Mouse (Mus musculus): ENCODE data around the gene Siah2.

DNA sequence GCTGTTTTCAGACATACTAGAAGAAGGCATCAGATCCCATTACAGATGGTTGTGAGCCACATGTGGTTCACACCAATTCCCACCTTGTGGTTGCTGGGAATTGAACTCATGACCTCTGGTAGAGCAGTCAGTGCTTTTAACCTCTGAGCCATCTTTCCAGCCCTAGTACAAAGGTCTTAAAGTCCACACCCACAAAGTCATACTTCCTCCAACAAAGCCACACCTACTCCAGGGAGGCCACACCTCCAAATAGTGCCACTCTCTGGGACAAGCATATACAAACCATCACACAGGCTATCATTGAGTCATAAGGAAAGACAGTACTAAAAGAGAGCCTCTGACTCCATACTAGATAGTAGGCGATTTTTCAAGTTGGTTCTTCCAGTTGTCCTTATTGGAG, 10.1 kb upstream of the Siah2 start:
- TF ChIP-seq CTCF (IDR thresholded peaks at IDR 0.05) (no peak), EP300 (IDR thresholded peaks at IDR 0.05) (no peak)

Data from lung, postnatal 0 days (tissue).